11 mouse cellular contexts compared by ENCODE assay signal in genomic region chr4:104515681-104516080, GRCm38 (mm10).
"Had no signal": no experiment of that assay in that cellular context is flagged by ENCODE, and none has a peak within 500 bp of the region (broad histone marks: within the 10 kb centered on the region; RNA-seq: fewer than 3 reads in every experiment).

No protein-coding gene starts in this region.

- H3K36me3 ChIP-seq: limb, embryonic 12.5 days; liver, embryonic 13.5 days; lung, embryonic 15.5 days; midbrain, embryonic 12.5 days had no signal

- H3K27ac ChIP-seq: limb, embryonic 12.5 days; liver, embryonic 13.5 days; lung, embryonic 15.5 days; macrophage; midbrain, embryonic 12.5 days had no signal

- H3K9me3 ChIP-seq: limb, embryonic 12.5 days; liver, embryonic 13.5 days; lung, embryonic 15.5 days; midbrain, embryonic 12.5 days had no signal

- H3K4me1 ChIP-seq: liver, embryonic 13.5 days; lung, embryonic 15.5 days; megakaryocyte, embryonic 14.5 days had no signal

- H3K4me2 ChIP-seq: limb, embryonic 12.5 days; liver, embryonic 13.5 days; lung, embryonic 15.5 days; midbrain, embryonic 12.5 days had no signal

- H3K9ac ChIP-seq: limb, embryonic 12.5 days; liver, embryonic 13.5 days; liver, postnatal 0 days; lung, embryonic 15.5 days; midbrain, embryonic 12.5 days had no signal

- H3K27me3 ChIP-seq: limb, embryonic 12.5 days; liver, embryonic 13.5 days; lung, embryonic 15.5 days; megakaryocyte, embryonic 14.5 days; midbrain, embryonic 12.5 days had no signal

- H3K4me3 ChIP-seq: limb, embryonic 12.5 days; liver, embryonic 13.5 days; lung, embryonic 15.5 days; megakaryocyte, embryonic 14.5 days; midbrain, embryonic 12.5 days had no signal

- DNase-seq: liver; liver, embryonic 13.5 days; liver, postnatal 0 days; lung, postnatal 14 days; right cerebral cortex, postnatal 25 days; thymus, postnatal 36 days had no signal
